Mouse (Mus musculus) spleen, adult 2 months (tissue): ENCODE data around the gene D10Jhu81e. TPM values are rescaled to one million over a fixed set of nuclear protein-coding genes. Genes with fewer than 3 reads are reported as not detected.

Experiments
- DNase-seq, 2 experiments: peaks; one replicate each; pipeline versions ENCODE4 v3.0.0 to v3.0.0-alpha.2; 2012 to 2021; ENCODE audit warnings: low spot score in 2 of 2, low read depth in 1 of 2
- H3K27ac ChIP-seq: fragments of 200-500 bp; 2 replicates; pipeline ENCODE4 v1.5.1; 2012; ENCODE audit warnings: low read length, inconsistent platforms; ENCODE audit not compliant: insufficient read depth
- H3K27me3 ChIP-seq: fragments of 200-500 bp; 2 replicates; pipeline ENCODE4 v1.6.1; 2012; ENCODE audit warnings: mild to moderate bottlenecking, moderate library complexity, low read length, inconsistent platforms; ENCODE audit not compliant: control insufficient read depth, insufficient read depth
- H3K36me3 ChIP-seq: fragments of 200-500 bp; 2 replicates; pipeline ENCODE4 v1.6.1; 2012; ENCODE audit warnings: mild to moderate bottlenecking, low read length, inconsistent platforms; ENCODE audit not compliant: control insufficient read depth, insufficient read depth
- H3K4me1 ChIP-seq: fragments of 200-500 bp; 2 replicates; pipeline ENCODE4 v1.6.1; 2011; ENCODE audit warnings: inconsistent platforms; ENCODE audit not compliant: control insufficient read depth, insufficient read depth, insufficient read length
- H3K4me3 ChIP-seq: fragments of 200-500 bp; 2 replicates; pipeline ENCODE4 v1.5.1; 2011; ENCODE audit warnings: mild to moderate bottlenecking, inconsistent platforms; ENCODE audit not compliant: insufficient read depth, insufficient read length; ENCODE audit errors: extremely low read depth
- CTCF ChIP-seq: fragments of 200-500 bp; IDR thresholded peaks from 2 replicates; pipeline ENCODE4 v1.5.1; 2011; ENCODE audit warnings: mild to moderate bottlenecking, inconsistent platforms; ENCODE audit not compliant: insufficient read depth, insufficient read length, insufficient replicate concordance; ENCODE audit errors: extremely low read depth
- POLR2A ChIP-seq: fragments of 200-500 bp; IDR thresholded peaks from 2 replicates; pipeline ENCODE4 v1.6.1; 2011; ENCODE audit warnings: low read depth, low read length, inconsistent platforms
- WGBS: fragments of 180-500 bp; shearing (Covaris S2); methylation state at CpG from one replicate; pipeline ENCODE4 v1.1.7; 2018; 5-methylcytosine and 5-hydroxymethylcytosine counted together
- polyA plus RNA-seq: library from polyadenylated mRNA; depleted of rRNA; stranded (reverse); fragments of >200 nt; gene quantifications from 2 replicates; pipeline ENCODE4 v1.2.3, GENCODE M21; 2012

D10Jhu81e gene
- polyA plus RNA-seq, 1 experiment = 68.7 TPM

GRCm38 (mm10) chr10:78171581-78171980, 2.0 kb upstream of the D10Jhu81e start:
- Histone ChIP-seq H3K27me3 (no peaks in the 10 kb centered on the region), H3K4me3 (no peak overlapping the region), H3K36me3 (peaks cover 41% of the 10 kb centered on the region), H3K4me1 (peaks cover 10% of the 10 kb centered on the region; the same call in 1 of the 2 replicates), H3K27ac (no peak overlapping the region)
- WGBS = 92% methylated on average over 9 of the region's 9 CpGs
- DNase-seq = no peak
- TF ChIP-seq POLR2A = no peak
- TF ChIP-seq CTCF = no peak

- peaks cover 10% of the 10 kb centered on the region; the same call in 1 of the 2 replicates for H3K4me1 ChIP-seq
Observed at GRCm38 (mm10) chr10:78171057-78171456, 1.5 kb upstream of the D10Jhu81e start.

GRCm38 (mm10) chr10:78170445-78170844, 863 bp upstream of the D10Jhu81e start:
- H3K27me3 ChIP-seq = no peaks in the 10 kb centered on the region
- H3K4me1 ChIP-seq = peaks cover 10% of the 10 kb centered on the region; the same call in 1 of the 2 replicates
- no peak overlapping the region for H3K4me3 ChIP-seq
- 77% methylated on average over 2 of the region's 2 CpGs for WGBS
- no peak for DNase-seq
- TF ChIP-seq CTCF (no peak), POLR2A (no peak)
- H3K36me3 ChIP-seq = peaks cover 33% of the 10 kb centered on the region
- H3K27ac ChIP-seq = 0 out of 2 replicates have a peak overlapping the region, but pooled peaks have one; percentile 22

More at GRCm38 (mm10) chr10:78171057-78171456, 1.5 kb upstream of the D10Jhu81e start:
- Histone ChIP-seq H3K36me3 (peaks cover 36% of the 10 kb centered on the region), H3K4me3 (no peak overlapping the region), H3K27ac (no peak overlapping the region), H3K27me3 (no peaks in the 10 kb centered on the region)
- 89% methylated on average over 7 of the region's 7 CpGs for WGBS
- no peak for DNase-seq
- TF ChIP-seq CTCF = no peak
- no peak for TF ChIP-seq POLR2A

GRCm38 (mm10) chr10:78168792-78169191, 790 bp downstream of the D10Jhu81e start:
- 83% methylated on average over 11 of the region's 11 CpGs for WGBS
- H3K36me3 ChIP-seq = peaks cover 24% of the 10 kb centered on the region
- DNase-seq = no peak
- H3K27me3 ChIP-seq = no peaks in the 10 kb centered on the region
- peaks cover 10% of the 10 kb centered on the region; the same call in 1 of the 2 replicates for H3K4me1 ChIP-seq
- H3K4me3 ChIP-seq = peak overlapping the region; percentile 75
- H3K27ac ChIP-seq = no peak overlapping the region
- no peak for TF ChIP-seq POLR2A
- TF ChIP-seq CTCF = no peak

GRCm38 (mm10) chr10:78167775-78168174, 1.8 kb downstream of the D10Jhu81e start:
- peaks cover 17% of the 10 kb centered on the region for H3K36me3 ChIP-seq
- H3K4me1 ChIP-seq = peaks cover 10% of the 10 kb centered on the region; the same call in 1 of the 2 replicates
- no peak overlapping the region for H3K4me3 ChIP-seq
- TF ChIP-seq POLR2A = no peak
- no peak for TF ChIP-seq CTCF
- no peaks in the 10 kb centered on the region for H3K27me3 ChIP-seq
- no peak for DNase-seq
- H3K27ac ChIP-seq = no peak overlapping the region

GRCm38 (mm10) chr10:78167333-78167732, 2.2 kb downstream of the D10Jhu81e start:
- Histone ChIP-seq H3K36me3 (peaks cover 17% of the 10 kb centered on the region), H3K27ac (no peak overlapping the region), H3K27me3 (no peaks in the 10 kb centered on the region), H3K4me1 (peaks cover 10% of the 10 kb centered on the region; the same call in 1 of the 2 replicates), H3K4me3 (no peak overlapping the region)
- TF ChIP-seq CTCF (no peak), POLR2A (no peak)
- no peak for DNase-seq
- 91% methylated on average over 7 of the region's 7 CpGs for WGBS

- TF ChIP-seq POLR2A = no peak
- TF ChIP-seq CTCF = no peak
- 93% methylated on average over 21 of the region's 21 CpGs for WGBS
- H3K4me1 ChIP-seq = peaks cover 20% of the 10 kb centered on the region; the same call in 1 of the 2 replicates
- no peak overlapping the region for H3K4me3 ChIP-seq
- no peaks in the 10 kb centered on the region for H3K27me3 ChIP-seq
- H3K36me3 ChIP-seq = peaks cover 13% of the 10 kb centered on the region
- DNase-seq = no peak
- no peak overlapping the region for H3K27ac ChIP-seq
Observed at GRCm38 (mm10) chr10:78165256-78166005, 4.2 kb downstream of the D10Jhu81e start.
